Mouse (Mus musculus): ENCODE results near the gene Olfr666. TPM values are rescaled to one million over a fixed set of nuclear protein-coding genes. Genes with fewer than 3 reads are reported as not detected.
"Not testable (repeated sequence)": the region's sequence is repeated elsewhere in the genome, so short reads cannot be mapped to it uniquely, and the experiment has no call there.

Gene Olfr666
- polyA plus RNA-seq (2014; fragmentation: Nextera tagmentation; extraction: Ambion mirVana) = not detected in 2 replicates

- H3K9me3 ChIP-seq (ENCODE audit: control insufficient read depth, low read length) = no peaks in the 10 kb centered on the region
- H3K4me3 ChIP-seq (ENCODE audit: low read depth, low read length) = no peak within 1 kb of the TSS
- H3K27me3 ChIP-seq (ENCODE audit: control insufficient read depth, insufficient read depth, low read length) = no peaks in the 10 kb centered on the region
- no peak within 1 kb of the TSS for H3K27ac ChIP-seq (ENCODE audit: low read depth, low read length)
- no peaks in the 10 kb centered on the region for H3K4me1 ChIP-seq (ENCODE audit: control insufficient read depth, insufficient read depth, low read length)
- no peak within 1 kb of the TSS for H3K9ac ChIP-seq (ENCODE audit: low read length)
- H3K4me2 ChIP-seq (ENCODE audit: low read depth) = no peak within 1 kb of the TSS
- no peak for DNase-seq (ENCODE audit: low spot score)
- WGBS = 95% methylated on average over 2 of the region's 2 CpGs
- no peak for ATAC-seq (ENCODE audit: insufficient read depth, low FRiP score, low TSS enrichment)
- no peaks in the 10 kb centered on the region for H3K36me3 ChIP-seq (ENCODE audit: control insufficient read depth, insufficient read depth, low read length)
These were observed at the start of gene Olfr666 for GRCm38 (mm10) chr7:104895852-104896251. Gene Olfr666, minus strand, starts transcription at chr7:104895952.

- WGBS = 79% methylated on average over 1 of the region's 1 CpGs
- Histone ChIP-seq H3K36me3 (ENCODE audit: control insufficient read depth, insufficient read depth, low read length) (no peaks in the 10 kb centered on the region), H3K9me3 (ENCODE audit: control insufficient read depth, low read length) (no peaks in the 10 kb centered on the region), H3K9ac (ENCODE audit: low read length) (no peak within 1 kb of the TSS), H3K4me3 (ENCODE audit: low read depth, low read length) (no peak within 1 kb of the TSS), H3K4me1 (ENCODE audit: control insufficient read depth, insufficient read depth, low read length) (no peaks in the 10 kb centered on the region), H3K27ac (ENCODE audit: low read depth, low read length) (no peak within 1 kb of the TSS), H3K4me2 (ENCODE audit: low read depth) (no peak within 1 kb of the TSS), H3K27me3 (ENCODE audit: control insufficient read depth, insufficient read depth, low read length) (no peaks in the 10 kb centered on the region)
- no peak for DNase-seq (ENCODE audit: low spot score)
- no peak for ATAC-seq (ENCODE audit: insufficient read depth, low FRiP score, low TSS enrichment)
These were observed 38.2 kb upstream of the Olfr666 start, which contains the start of gene Olfr669 for GRCm38 (mm10) chr7:104933940-104934339. Gene Olfr669, plus strand, starts transcription at chr7:104934240.

- Histone ChIP-seq H3K4me3 (ENCODE audit: low read depth, low read length) (no peak within 1 kb of the TSS), H3K9me3 (ENCODE audit: control insufficient read depth, low read length) (no peaks in the 10 kb centered on the region), H3K4me2 (ENCODE audit: low read depth) (no peak within 1 kb of the TSS), H3K36me3 (ENCODE audit: control insufficient read depth, insufficient read depth, low read length) (no peaks in the 10 kb centered on the region), H3K4me1 (ENCODE audit: control insufficient read depth, insufficient read depth, low read length) (no peaks in the 10 kb centered on the region), H3K27me3 (ENCODE audit: control insufficient read depth, insufficient read depth, low read length) (no peaks in the 10 kb centered on the region), H3K9ac (ENCODE audit: low read length) (no peak within 1 kb of the TSS), H3K27ac (ENCODE audit: low read depth, low read length) (no peak within 1 kb of the TSS)
- DNase-seq (ENCODE audit: low spot score) = no peak
- 86% methylated on average over 1 of the region's 1 CpGs for WGBS
- no peak for ATAC-seq (ENCODE audit: insufficient read depth, low FRiP score, low TSS enrichment)
These were observed 32.2 kb upstream of the Olfr666 start, which contains the start of gene Olfr668 for GRCm38 (mm10) chr7:104927957-104928356. Gene Olfr668, minus strand, starts transcription at chr7:104928057.

GRCm38 (mm10) chr7:104921382-104921781 is 25.6 kb upstream of the Olfr666 start, which contains the start of gene Olfr667:
Gene Olfr667, minus strand, starts transcription at chr7:104921482.
- Histone ChIP-seq H3K9ac (ENCODE audit: low read length) (no peak within 1 kb of the TSS), H3K9me3 (ENCODE audit: control insufficient read depth, low read length) (no peaks in the 10 kb centered on the region), H3K27ac (ENCODE audit: low read depth, low read length) (no peak within 1 kb of the TSS), H3K36me3 (ENCODE audit: control insufficient read depth, insufficient read depth, low read length) (no peaks in the 10 kb centered on the region), H3K4me3 (ENCODE audit: low read depth, low read length) (no peak within 1 kb of the TSS), H3K4me2 (ENCODE audit: low read depth) (no peak within 1 kb of the TSS), H3K27me3 (ENCODE audit: control insufficient read depth, insufficient read depth, low read length) (no peaks in the 10 kb centered on the region), H3K4me1 (ENCODE audit: control insufficient read depth, insufficient read depth, low read length) (no peaks in the 10 kb centered on the region)
- 78% methylated on average over 1 of the region's 1 CpGs for WGBS
- ATAC-seq (ENCODE audit: insufficient read depth, low FRiP score, low TSS enrichment) (no peak), DNase-seq (ENCODE audit: low spot score) (no peak)

- Histone ChIP-seq H3K4me2 (ENCODE audit: low read depth) (no peak within 1 kb of the TSS), H3K27me3 (ENCODE audit: control insufficient read depth, insufficient read depth, low read length) (no peaks in the 10 kb centered on the region), H3K36me3 (ENCODE audit: control insufficient read depth, insufficient read depth, low read length) (no peaks in the 10 kb centered on the region), H3K9ac (ENCODE audit: low read length) (no peak within 1 kb of the TSS), H3K9me3 (ENCODE audit: control insufficient read depth, low read length) (no peaks in the 10 kb centered on the region), H3K27ac (ENCODE audit: low read depth, low read length) (no peak within 1 kb of the TSS), H3K4me1 (ENCODE audit: control insufficient read depth, insufficient read depth, low read length) (no peaks in the 10 kb centered on the region), H3K4me3 (ENCODE audit: low read depth, low read length) (no peak within 1 kb of the TSS)
- 39% methylated on average over 1 of the region's 1 CpGs for WGBS
- no peak for DNase-seq (ENCODE audit: low spot score)
- ATAC-seq (ENCODE audit: insufficient read depth, low FRiP score, low TSS enrichment) = no peak
These were observed 18.0 kb downstream of the Olfr666 start, which contains the start of gene Olfr665 for GRCm38 (mm10) chr7:104877731-104878130. Gene Olfr665, plus strand, starts transcription at chr7:104878031.

- no peak overlapping the region for H3K4me2 ChIP-seq (ENCODE audit: low read depth)
These were observed 34.4 kb downstream of the Olfr666 start for GRCm38 (mm10) chr7:104861381-104861780.

GRCm38 (mm10) chr7:104857683-104858082 is 38.1 kb downstream of the Olfr666 start:
- Histone ChIP-seq H3K4me3 (ENCODE audit: low read depth, low read length) (no peak overlapping the region), H3K36me3 (ENCODE audit: control insufficient read depth, insufficient read depth, low read length) (no peaks in the 10 kb centered on the region), H3K4me2 (ENCODE audit: low read depth) (no peak overlapping the region), H3K9me3 (ENCODE audit: control insufficient read depth, low read length) (no peaks in the 10 kb centered on the region), H3K27me3 (ENCODE audit: control insufficient read depth, insufficient read depth, low read length) (no peaks in the 10 kb centered on the region), H3K4me1 (ENCODE audit: control insufficient read depth, insufficient read depth, low read length) (no peaks in the 10 kb centered on the region), H3K27ac (ENCODE audit: low read depth, low read length) (no peak overlapping the region), H3K9ac (ENCODE audit: low read length) (no peak overlapping the region)
- ATAC-seq (ENCODE audit: insufficient read depth, low FRiP score, low TSS enrichment) = no peak
- no peak for DNase-seq (ENCODE audit: low spot score)
- WGBS = 83% methylated on average over 1 of the region's 1 CpGs

More at GRCm38 (mm10) chr7:104861381-104861780, 34.4 kb downstream of the Olfr666 start:
- DNase-seq (ENCODE audit: low spot score) (no peak), ATAC-seq (ENCODE audit: insufficient read depth, low FRiP score, low TSS enrichment) (no peak)
- Histone ChIP-seq H3K27ac (ENCODE audit: low read depth, low read length) (no peak overlapping the region), H3K9me3 (ENCODE audit: control insufficient read depth, low read length) (no peaks in the 10 kb centered on the region), H3K36me3 (ENCODE audit: control insufficient read depth, insufficient read depth, low read length) (no peaks in the 10 kb centered on the region), H3K4me3 (ENCODE audit: low read depth, low read length) (no peak overlapping the region), H3K9ac (ENCODE audit: low read length) (no peak overlapping the region), H3K4me1 (ENCODE audit: control insufficient read depth, insufficient read depth, low read length) (no peaks in the 10 kb centered on the region), H3K27me3 (ENCODE audit: control insufficient read depth, insufficient read depth, low read length) (no peaks in the 10 kb centered on the region)
- WGBS = 93% methylated on average over 3 of the region's 3 CpGs

- not testable (repeated sequence) for H3K27me3 ChIP-seq (ENCODE audit: control insufficient read depth, insufficient read depth, low read length); H3K4me1 ChIP-seq (ENCODE audit: control insufficient read depth, insufficient read depth, low read length); ATAC-seq (ENCODE audit: insufficient read depth, low FRiP score, low TSS enrichment); H3K4me2 ChIP-seq (ENCODE audit: low read depth); DNase-seq (ENCODE audit: low spot score); H3K4me3 ChIP-seq (ENCODE audit: low read depth, low read length); H3K27ac ChIP-seq (ENCODE audit: low read depth, low read length); H3K9me3 ChIP-seq (ENCODE audit: control insufficient read depth, low read length); H3K36me3 ChIP-seq (ENCODE audit: control insufficient read depth, insufficient read depth, low read length); H3K9ac ChIP-seq (ENCODE audit: low read length)
- WGBS = 78% methylated on average over 2 of the region's 2 CpGs
These were observed 39.0 kb downstream of the Olfr666 start, which contains the start of gene Usp17la for GRCm38 (mm10) chr7:104856709-104857108. Gene Usp17la, plus strand, starts transcription at chr7:104857009.

GRCm38 (mm10) chr7:104855248-104855750 is 40.5 kb downstream of the Olfr666 start:
- Histone ChIP-seq H3K27me3 (ENCODE audit: control insufficient read depth, insufficient read depth, low read length) (no peaks in the 10 kb centered on the region), H3K9ac (ENCODE audit: low read length) (no peak overlapping the region), H3K36me3 (ENCODE audit: control insufficient read depth, insufficient read depth, low read length) (no peaks in the 10 kb centered on the region), H3K4me2 (ENCODE audit: low read depth) (no peak overlapping the region), H3K9me3 (ENCODE audit: control insufficient read depth, low read length) (no peaks in the 10 kb centered on the region), H3K27ac (ENCODE audit: low read depth, low read length) (no peak overlapping the region), H3K4me1 (ENCODE audit: control insufficient read depth, insufficient read depth, low read length) (no peaks in the 10 kb centered on the region), H3K4me3 (ENCODE audit: low read depth, low read length) (no peak overlapping the region)
- WGBS = 90% methylated on average over 3 of the region's 3 CpGs
- DNase-seq (ENCODE audit: low spot score) (no peak), ATAC-seq (ENCODE audit: insufficient read depth, low FRiP score, low TSS enrichment) (no peak)

Measured in neural tube, embryonic 11.5 days (tissue).